Mouse (Mus musculus) neural tube, embryonic 12.5 days (tissue): ENCODE data around the gene Ston2. TPM values are rescaled to one million over a fixed set of nuclear protein-coding genes. Genes with fewer than 3 reads are reported as not detected.

Source experiments
- ATAC-seq: fragments of 200-750 bp; cut with Nextera tagmentation; 2 replicates; pipeline ENCODE4 v1.8.0; 2017; ENCODE audit warnings: low read depth, mild to moderate bottlenecking, moderate TSS enrichment, moderate library complexity; ENCODE audit not compliant: low FRiP score
- H3K27ac ChIP-seq: fragments of 300-500 bp; sonication (generic); 2 replicates; pipeline ENCODE4 v1.5.1; 2016
- H3K27me3 ChIP-seq: fragments of 300-500 bp; sonication (generic); replicated peaks from 2 replicates; pipeline ENCODE4 v1.6.1; 2016; ENCODE audit warnings: mild to moderate bottlenecking
- H3K36me3 ChIP-seq: fragments of 300-500 bp; sonication (generic); 2 replicates; pipeline ENCODE4 v1.6.1; 2016; ENCODE audit warnings: mild to moderate bottlenecking
- H3K4me1 ChIP-seq: fragments of 300-500 bp; sonication (generic); 2 replicates; pipeline ENCODE4 v1.6.1; 2016
- H3K4me2 ChIP-seq: fragments of 300-500 bp; sonication (generic); replicated peaks from 2 replicates; pipeline ENCODE4 v1.6.1; 2016; ENCODE audit warnings: mild to moderate bottlenecking
- H3K4me3 ChIP-seq: fragments of 300-500 bp; sonication (generic); 2 replicates; pipeline ENCODE4 v1.5.1; 2016
- H3K9ac ChIP-seq: fragments of 300-500 bp; sonication (generic); 2 replicates; pipeline ENCODE4 v1.6.1; 2016; ENCODE audit warnings: mild to moderate bottlenecking
- H3K9me3 ChIP-seq: fragments of 300-500 bp; sonication (generic); 2 replicates; pipeline ENCODE4 v1.6.1; 2016; ENCODE audit warnings: mild to moderate bottlenecking
- WGBS: fragments of 180-500 bp; shearing (Covaris S2); methylation state at CpG from one replicate; pipeline ENCODE4 v1.1.7; 2016; 5-methylcytosine and 5-hydroxymethylcytosine counted together
- polyA plus RNA-seq: library from polyadenylated mRNA; unstranded; fragments of >200 nt; fragmentation: Nextera tagmentation; extraction: Ambion mirVana; gene quantifications from 2 replicates; pipeline ENCODE4 v1.2.1, GENCODE M21; 2016

Ston2 gene
- polyA plus RNA-seq, 1 experiment from 2014 or later = 7.9 TPM

GRCm38 (mm10) chr12:91742916-91743315, 45.3 kb downstream of the Ston2 start:
- no peak for ATAC-seq
- no peaks in the 10 kb centered on the region; the same call in 1 of the 2 replicates for H3K36me3 ChIP-seq
- WGBS = 94% methylated on average over 7 of the region's 7 CpGs

GRCm38 (mm10) chr12:91738381-91738780, 49.8 kb downstream of the Ston2 start:
- no peaks in the 10 kb centered on the region; the same call in 1 of the 2 replicates for H3K36me3 ChIP-seq
- no peak overlapping the region for H3K27ac ChIP-seq
- no peak overlapping the region for H3K4me2 ChIP-seq
- no peak for ATAC-seq
- no peak overlapping the region for H3K9ac ChIP-seq
- no peak overlapping the region for H3K4me3 ChIP-seq
- no peaks in the 10 kb centered on the region for H3K4me1 ChIP-seq
- H3K9me3 ChIP-seq = no peaks in the 10 kb centered on the region
- no peaks in the 10 kb centered on the region for H3K27me3 ChIP-seq
- 91% methylated on average over 4 of the region's 4 CpGs for WGBS

More at GRCm38 (mm10) chr12:91742916-91743315, 45.3 kb downstream of the Ston2 start:
- Histone ChIP-seq H3K4me2 (no peak overlapping the region), H3K27me3 (no peaks in the 10 kb centered on the region), H3K27ac (no peak overlapping the region), H3K9me3 (no peaks in the 10 kb centered on the region), H3K4me1 (0 out of 2 replicates have a peak, but pooled peaks cover 4% of the 10 kb centered on the region), H3K4me3 (no peak overlapping the region), H3K9ac (no peak overlapping the region)

DNA sequence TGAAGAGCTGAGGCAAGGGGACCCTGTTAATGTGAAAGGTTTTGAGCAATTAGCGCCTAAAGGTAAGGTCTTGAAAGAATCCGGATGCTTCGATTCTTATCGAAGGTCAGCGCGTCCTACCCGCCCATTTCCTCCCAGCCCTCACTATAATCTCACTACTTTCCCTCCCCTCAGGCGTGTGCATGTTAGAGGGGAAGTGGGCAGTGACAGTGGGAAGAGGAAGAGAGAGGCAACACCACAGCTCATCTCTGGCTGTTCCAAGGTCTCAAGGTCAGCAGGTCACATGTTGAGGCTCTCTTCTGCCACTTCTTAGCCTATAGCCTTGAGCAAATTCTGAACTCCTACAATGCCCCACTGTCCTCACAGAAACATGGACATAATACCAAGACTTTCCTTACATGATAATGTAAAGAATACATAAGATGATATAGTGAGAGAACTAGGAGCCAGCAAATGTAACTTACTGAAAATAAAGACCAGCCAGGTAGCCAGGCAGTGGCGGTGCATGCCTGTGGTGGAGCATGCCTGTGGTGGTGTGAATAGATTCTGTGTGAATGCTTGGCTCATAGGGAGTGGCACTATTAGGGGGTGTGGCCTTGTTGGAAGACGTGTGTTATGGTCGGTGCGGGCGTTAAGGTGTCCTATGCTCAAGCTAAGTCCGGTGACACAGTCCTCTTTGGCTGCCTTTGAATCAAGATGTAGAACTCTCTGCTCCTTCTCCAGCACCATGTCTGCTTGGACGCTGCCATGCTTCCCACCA, 51.8 kb downstream of the Ston2 start:
- H3K27ac ChIP-seq = no peak overlapping the region
- 92% methylated on average over 15 of the region's 15 CpGs for WGBS

GRCm38 (mm10) chr12:91734246-91735027, 53.8 kb downstream of the Ston2 start:
- Histone ChIP-seq H3K27me3 (no peaks in the 10 kb centered on the region), H3K27ac (no peak overlapping the region), H3K36me3 (no peaks in the 10 kb centered on the region; the same call in 1 of the 2 replicates), H3K9me3 (no peaks in the 10 kb centered on the region), H3K4me2 (no peak overlapping the region), H3K9ac (no peak overlapping the region), H3K4me3 (no peak overlapping the region), H3K4me1 (no peaks in the 10 kb centered on the region)
- 87% methylated on average over 15 of the region's 15 CpGs for WGBS
- no peak for ATAC-seq

More for the DNA sequence above, 51.8 kb downstream of the Ston2 start:
- no peaks in the 10 kb centered on the region for H3K9me3 ChIP-seq
- H3K4me2 ChIP-seq = no peak overlapping the region
- no peaks in the 10 kb centered on the region for H3K4me1 ChIP-seq
- no peak overlapping the region for H3K4me3 ChIP-seq
- no peak for ATAC-seq
- no peaks in the 10 kb centered on the region; the same call in 1 of the 2 replicates for H3K36me3 ChIP-seq
- no peak overlapping the region for H3K9ac ChIP-seq
- H3K27me3 ChIP-seq = no peaks in the 10 kb centered on the region

DNA sequence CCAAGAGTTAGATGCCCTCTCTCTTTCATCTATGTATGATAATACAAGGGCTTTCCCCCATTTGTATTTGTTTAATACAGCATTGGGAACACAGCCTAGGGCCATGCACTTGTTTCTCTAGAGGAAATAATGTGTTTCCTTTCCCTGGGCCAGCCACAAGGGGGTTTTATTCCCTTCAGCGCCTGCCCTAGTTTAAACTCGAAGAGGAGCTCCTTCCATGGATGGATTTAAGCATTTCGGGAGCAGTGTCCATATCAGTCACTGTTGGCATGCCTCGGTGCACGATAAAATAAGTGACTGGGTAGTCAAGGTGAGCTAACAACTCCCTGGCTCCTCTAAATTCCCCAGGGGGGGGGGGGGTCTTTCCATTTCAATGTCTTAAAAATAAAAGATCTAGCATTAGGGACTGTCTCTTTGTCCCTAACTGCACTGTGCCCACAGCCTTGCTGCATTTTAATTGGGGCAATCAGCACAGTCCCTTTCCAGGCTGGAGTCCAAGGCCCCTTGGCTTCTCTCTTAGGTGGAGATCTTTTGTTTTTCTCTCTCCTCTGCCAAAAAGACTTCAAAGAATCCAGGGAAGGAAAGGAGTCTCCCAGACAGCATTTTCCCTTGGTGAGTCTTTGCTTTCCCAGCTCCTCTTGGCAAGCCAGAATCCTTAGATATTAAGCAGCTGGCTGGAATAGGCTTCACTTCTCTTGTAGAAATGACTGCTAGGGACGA, 55.3 kb downstream of the Ston2 start:
- no peak overlapping the region for H3K9ac ChIP-seq
- H3K27ac ChIP-seq = no peak overlapping the region
- no peaks in the 10 kb centered on the region for H3K27me3 ChIP-seq
- no peaks in the 10 kb centered on the region for H3K36me3 ChIP-seq
- no peak overlapping the region for H3K4me2 ChIP-seq
- no peaks in the 10 kb centered on the region for H3K9me3 ChIP-seq
- no peak for ATAC-seq
- no peak overlapping the region for H3K4me3 ChIP-seq
- WGBS = 53% methylated on average over 6 of the region's 6 CpGs
- H3K4me1 ChIP-seq = no peaks in the 10 kb centered on the region

DNA sequence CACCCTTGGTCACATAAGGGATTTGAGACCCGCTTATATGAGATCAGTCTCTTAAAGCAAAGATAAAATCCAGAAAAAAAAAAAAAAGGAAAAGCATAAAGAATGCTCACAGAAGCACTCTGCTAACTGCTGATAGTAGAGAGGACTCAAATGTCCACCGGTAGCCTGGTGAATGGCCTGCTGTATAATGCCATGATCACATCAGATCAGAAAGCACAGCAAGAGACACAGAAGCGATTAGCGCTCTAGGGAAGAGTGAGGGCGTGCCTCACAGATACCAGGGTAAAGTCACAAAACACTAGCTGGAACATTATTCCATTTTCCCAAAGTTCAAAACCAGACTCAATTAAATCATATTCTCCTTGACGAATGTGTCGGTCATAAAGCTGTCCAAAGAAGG, 62.0 kb downstream of the Ston2 start:
- no peak overlapping the region for H3K4me2 ChIP-seq
- no peak for ATAC-seq
- no peak overlapping the region for H3K27ac ChIP-seq
- H3K27me3 ChIP-seq = no peaks in the 10 kb centered on the region
- H3K4me3 ChIP-seq = no peak overlapping the region
- H3K36me3 ChIP-seq = no peaks in the 10 kb centered on the region
- 85% methylated on average over 7 of the region's 7 CpGs for WGBS
- no peaks in the 10 kb centered on the region for H3K4me1 ChIP-seq
- no peak overlapping the region for H3K9ac ChIP-seq
- H3K9me3 ChIP-seq = no peaks in the 10 kb centered on the region

DNA sequence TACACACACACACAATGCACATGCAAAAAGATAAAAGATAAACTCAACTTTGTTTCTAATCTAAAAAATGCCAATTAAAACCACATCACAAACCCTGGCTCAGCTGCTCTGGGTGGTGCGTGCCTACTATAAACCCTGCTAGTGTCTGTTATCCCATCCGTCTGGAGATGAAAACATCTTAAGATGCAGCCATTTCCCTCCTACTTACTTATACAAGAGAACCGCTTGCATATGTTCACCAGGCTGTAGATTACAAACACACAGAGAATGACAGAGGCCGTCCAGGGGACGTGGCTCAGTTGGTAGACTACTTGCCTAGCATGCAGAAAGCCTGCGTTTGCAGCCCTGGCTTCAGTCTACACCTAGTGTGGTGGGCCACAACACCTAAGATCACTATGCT, 64.3 kb downstream of the Ston2 start:
- no peak for ATAC-seq
- Histone ChIP-seq H3K4me2 (no peak overlapping the region), H3K4me1 (no peaks in the 10 kb centered on the region), H3K4me3 (no peak overlapping the region), H3K9me3 (no peaks in the 10 kb centered on the region), H3K27ac (no peak overlapping the region), H3K36me3 (no peaks in the 10 kb centered on the region), H3K27me3 (no peaks in the 10 kb centered on the region), H3K9ac (no peak overlapping the region)
- whole genome bisulfite sequencing = 84% methylated on average over 6 of the region's 6 CpGs

DNA sequence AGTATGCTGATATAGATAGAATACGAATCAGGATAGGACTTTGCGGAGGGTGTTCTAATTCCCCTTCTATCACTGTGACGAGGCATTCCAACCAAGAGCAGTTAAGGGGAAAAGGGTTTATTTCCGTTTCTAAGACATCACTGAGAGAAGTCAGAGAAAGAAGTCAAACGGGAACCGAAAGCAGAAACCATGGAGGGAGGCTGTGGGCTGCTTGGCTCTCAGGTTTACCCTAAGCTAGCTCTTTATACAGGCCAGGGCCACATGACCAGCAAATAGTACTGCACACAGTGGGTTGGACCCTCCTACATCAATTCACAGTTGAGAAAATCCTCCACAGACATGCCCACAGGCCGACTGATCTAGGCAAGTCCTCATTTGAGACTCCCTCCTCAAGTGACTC, 69.1 kb downstream of the Ston2 start:
- no peaks in the 10 kb centered on the region for H3K36me3 ChIP-seq
- 84% methylated on average over 7 of the region's 7 CpGs for WGBS
- H3K27ac ChIP-seq = no peak overlapping the region

DNA sequence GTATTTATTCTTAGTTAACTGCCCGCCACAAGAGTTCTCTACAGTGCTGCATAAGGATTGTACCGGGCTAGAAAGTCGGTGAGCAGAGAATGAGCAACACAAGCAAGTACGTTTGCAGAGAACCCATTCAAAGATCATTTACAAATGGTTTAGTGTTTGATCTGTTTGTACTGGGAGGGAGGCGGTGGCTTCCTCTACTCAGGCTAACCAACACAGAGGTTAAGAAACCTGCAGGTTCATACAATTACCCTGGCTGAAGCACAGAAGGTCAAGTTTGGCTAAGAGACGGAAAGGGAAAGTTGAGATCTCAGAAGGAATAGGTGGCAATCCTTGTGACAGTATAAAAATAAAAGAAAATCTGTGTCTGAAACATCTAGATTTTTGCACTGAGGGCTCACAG, 72.5 kb downstream of the Ston2 start:
- peaks cover 7% of the 10 kb centered on the region for H3K4me1 ChIP-seq
- no peak overlapping the region for H3K9ac ChIP-seq
- no peak overlapping the region for H3K27ac ChIP-seq
- H3K27me3 ChIP-seq = no peaks in the 10 kb centered on the region
- 79% methylated on average over 6 of the region's 6 CpGs for WGBS
- H3K9me3 ChIP-seq = no peaks in the 10 kb centered on the region
- no peak for ATAC-seq
- no peak overlapping the region for H3K4me2 ChIP-seq
- no peaks in the 10 kb centered on the region for H3K36me3 ChIP-seq
- no peak overlapping the region for H3K4me3 ChIP-seq

More for the DNA sequence above, 69.1 kb downstream of the Ston2 start:
- no peak for ATAC-seq
- Histone ChIP-seq H3K4me1 (no peaks in the 10 kb centered on the region), H3K9ac (no peak overlapping the region), H3K27me3 (no peaks in the 10 kb centered on the region), H3K9me3 (no peaks in the 10 kb centered on the region), H3K4me2 (no peak overlapping the region), H3K4me3 (no peak overlapping the region)

GRCm38 (mm10) chr12:91713358-91713757, 74.8 kb downstream of the Ston2 start:
- H3K27ac ChIP-seq = no peak overlapping the region
- no peak overlapping the region for H3K9ac ChIP-seq
- H3K4me3 ChIP-seq = no peak overlapping the region
- peaks cover 8% of the 10 kb centered on the region for H3K4me1 ChIP-seq
- no peak for ATAC-seq
- no peaks in the 10 kb centered on the region for H3K27me3 ChIP-seq
- no peaks in the 10 kb centered on the region for H3K36me3 ChIP-seq
- 93% methylated on average over 7 of the region's 7 CpGs for WGBS
- no peak overlapping the region for H3K4me2 ChIP-seq
- no peaks in the 10 kb centered on the region for H3K9me3 ChIP-seq

GRCm38 (mm10) chr12:91711655-91712054, 76.5 kb downstream of the Ston2 start:
- no peak overlapping the region for H3K9ac ChIP-seq
- no peaks in the 10 kb centered on the region for H3K27me3 ChIP-seq
- H3K4me3 ChIP-seq = no peak overlapping the region
- ATAC-seq = no peak
- no peaks in the 10 kb centered on the region for H3K9me3 ChIP-seq
- no peaks in the 10 kb centered on the region for H3K36me3 ChIP-seq
- no peak overlapping the region for H3K27ac ChIP-seq
- peaks cover 8% of the 10 kb centered on the region for H3K4me1 ChIP-seq
- 94% methylated on average over 4 of the region's 4 CpGs for WGBS
- no peak overlapping the region for H3K4me2 ChIP-seq

DNA sequence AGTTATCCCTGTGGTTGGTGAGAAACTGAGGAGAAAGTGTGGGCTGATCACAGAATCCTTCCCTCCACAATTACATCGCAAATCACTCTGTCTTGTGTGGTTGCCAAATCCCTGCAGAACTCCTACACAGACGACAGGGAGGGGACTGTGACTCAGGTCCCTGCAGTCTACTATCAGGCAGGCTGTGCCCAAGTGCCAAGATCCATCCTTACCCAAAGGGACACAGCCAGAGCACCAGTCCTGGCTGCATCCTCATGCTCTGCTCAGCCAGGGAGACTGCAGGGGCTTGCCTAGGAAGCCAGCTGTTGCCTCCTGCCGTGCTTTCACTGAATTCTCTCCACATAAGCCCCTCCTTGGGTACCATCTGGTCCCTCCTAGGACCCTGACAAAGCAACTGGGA, 77.3 kb downstream of the Ston2 start:
- WGBS = 33% methylated on average over 3 of the region's 3 CpGs
- Histone ChIP-seq H3K4me3 (no peak overlapping the region), H3K4me2 (no peak overlapping the region), H3K27me3 (no peaks in the 10 kb centered on the region), H3K4me1 (peaks cover 8% of the 10 kb centered on the region), H3K36me3 (no peaks in the 10 kb centered on the region), H3K9ac (no peak overlapping the region), H3K9me3 (no peaks in the 10 kb centered on the region), H3K27ac (no peak overlapping the region; the same call in 1 of the 2 replicates)
- peak; percentile 56; the same call in 1 of the 2 replicates for ATAC-seq
